Mouse (Mus musculus): Measurements from ENCODE around the gene Dalrd3. TPM values are rescaled to one million over a fixed set of nuclear protein-coding genes. Genes with fewer than 3 reads are reported as not detected.

Dalrd3 gene
- polyA plus RNA-seq, 1 experiment from 2014 or later = 200 TPM

DNA sequence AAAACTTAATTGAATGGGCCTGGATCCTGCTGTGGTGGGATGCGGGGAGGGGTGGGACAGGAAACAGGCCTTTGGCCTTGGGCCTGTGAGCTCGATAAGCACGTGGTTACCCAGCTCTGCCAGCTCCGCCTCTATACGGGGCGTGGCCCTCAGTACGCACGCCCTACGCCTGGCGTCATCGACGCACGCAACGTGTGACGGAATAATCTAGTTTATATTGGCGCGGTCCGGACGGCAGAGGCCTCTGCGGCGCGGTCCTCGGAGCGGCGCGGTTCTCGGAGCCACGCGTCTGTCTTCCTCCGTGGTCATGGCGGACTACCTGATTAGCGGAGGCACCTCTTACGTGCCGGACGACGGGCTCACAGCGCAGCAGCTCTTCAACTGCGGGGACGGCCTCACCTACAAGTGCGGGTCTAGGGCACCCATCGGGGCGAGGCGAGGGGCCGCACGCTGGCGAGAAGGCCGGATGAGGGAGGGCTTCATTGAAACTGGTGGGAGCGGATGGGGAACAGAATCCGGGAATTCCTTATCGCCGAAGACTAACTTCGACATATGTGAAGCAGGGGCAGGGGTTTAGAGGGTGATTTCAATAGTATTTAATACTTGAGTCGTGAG lies 9.4 kb upstream of the Dalrd3 start, which contains the start of gene Impdh2:
Gene Impdh2 (plus strand): TSS at position 60 of the 615 bp plus-strand sequence.
- Histone ChIP-seq H3K27me3 (ENCODE audit: insufficient read depth, low read length) (no peaks in the 10 kb centered on the region), H3K27ac (ENCODE audit: low read length) (peak within 1 kb of the TSS; percentile 73), H3K9me3 (ENCODE audit: low read length) (no peaks in the 10 kb centered on the region), H3K36me3 (ENCODE audit: insufficient read depth, low read length) (peaks cover 75% of the 10 kb centered on the region), H3K9ac (replicated peaks; ENCODE audit: low read length) (peak within 1 kb of the TSS; percentile 87), H3K4me3 (ENCODE audit: low read length) (peak within 1 kb of the TSS; percentile 71), H3K4me2 (replicated peaks; ENCODE audit: low read depth, low read length) (peak within 1 kb of the TSS; percentile 90), H3K4me1 (ENCODE audit: insufficient read depth, low read length) (peaks cover 10% of the 10 kb centered on the region)
- under 1% methylated on average over 52 of the region's 53 CpGs for WGBS
- peak; percentile 98 for ATAC-seq (ENCODE audit: low FRiP score, low TSS enrichment)

- no peak overlapping the region for H3K9ac ChIP-seq (replicated peaks; ENCODE audit: low read length)
- no peak overlapping the region for H3K27ac ChIP-seq (ENCODE audit: low read length)
- 92% methylated on average over 8 of the region's 8 CpGs for WGBS
- no peak for ATAC-seq (ENCODE audit: low FRiP score, low TSS enrichment)
- H3K36me3 ChIP-seq (ENCODE audit: insufficient read depth, low read length) = peaks cover 50% of the 10 kb centered on the region
- peaks cover 29% of the 10 kb centered on the region for H3K4me1 ChIP-seq (ENCODE audit: insufficient read depth, low read length)
- H3K27me3 ChIP-seq (ENCODE audit: insufficient read depth, low read length) = no peaks in the 10 kb centered on the region
- H3K4me2 ChIP-seq (replicated peaks; ENCODE audit: low read depth, low read length) = no peak overlapping the region
- no peak overlapping the region for H3K4me3 ChIP-seq (ENCODE audit: low read length)
- no peaks in the 10 kb centered on the region for H3K9me3 ChIP-seq (ENCODE audit: low read length)
These were observed 6.0 kb upstream of the Dalrd3 start for GRCm38 (mm10) chr9:108563671-108564070.

GRCm38 (mm10) chr9:108564131-108564530 lies 5.6 kb upstream of the Dalrd3 start:
- Histone ChIP-seq H3K4me3 (ENCODE audit: low read length) (no peak overlapping the region), H3K9me3 (ENCODE audit: low read length) (no peaks in the 10 kb centered on the region), H3K36me3 (ENCODE audit: insufficient read depth, low read length) (peaks cover 45% of the 10 kb centered on the region), H3K9ac (replicated peaks; ENCODE audit: low read length) (no peak overlapping the region), H3K27me3 (ENCODE audit: insufficient read depth, low read length) (no peaks in the 10 kb centered on the region), H3K27ac (ENCODE audit: low read length) (no peak overlapping the region), H3K4me2 (replicated peaks; ENCODE audit: low read depth, low read length) (no peak overlapping the region), H3K4me1 (ENCODE audit: insufficient read depth, low read length) (peaks cover 32% of the 10 kb centered on the region)
- 83% methylated on average over 7 of the region's 7 CpGs for WGBS
- ATAC-seq (ENCODE audit: low FRiP score, low TSS enrichment) = no peak

DNA sequence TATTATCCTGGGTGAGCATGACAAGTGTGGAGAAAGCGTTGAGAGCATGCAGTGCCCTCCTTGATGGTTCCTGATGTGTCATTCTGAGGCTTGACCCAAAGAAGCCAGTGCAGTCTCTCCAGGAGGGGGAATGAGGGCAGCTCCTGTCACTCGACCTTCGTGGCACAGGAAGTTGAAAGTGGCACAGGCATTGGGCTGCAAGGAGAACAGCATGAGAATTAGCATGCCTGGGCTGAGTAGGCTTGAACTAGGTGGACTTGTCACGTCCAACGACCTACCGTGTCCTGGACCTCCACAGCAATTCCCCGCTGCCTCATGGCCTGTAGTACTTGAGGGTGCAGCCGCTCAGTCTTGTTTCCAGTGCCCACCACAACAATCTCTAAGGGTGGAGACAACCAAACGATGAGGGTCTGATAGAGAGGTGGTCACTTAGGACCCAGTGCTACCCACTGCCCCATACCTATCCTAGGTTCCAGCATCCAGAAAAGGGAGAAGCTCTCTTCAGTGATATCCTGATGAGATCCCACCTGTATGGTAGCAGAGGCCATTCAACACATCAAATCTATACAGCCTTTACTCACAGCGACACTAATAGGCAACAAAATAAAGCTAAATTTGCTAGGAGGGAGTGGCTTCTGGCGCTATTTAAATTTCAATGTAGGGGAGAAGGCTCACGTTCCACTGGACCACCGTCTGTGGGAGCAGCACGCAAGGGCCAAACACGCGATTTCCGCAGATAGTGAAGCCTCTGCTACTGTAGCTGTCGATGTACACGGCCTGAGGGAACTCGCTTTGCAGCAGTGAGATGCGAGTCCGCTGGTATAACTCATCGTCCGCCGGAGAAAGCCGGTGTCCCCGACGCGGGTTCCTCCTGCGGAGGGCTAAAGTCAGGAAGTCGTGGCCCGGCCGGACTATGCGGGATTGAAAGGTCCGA lies 3.5 kb upstream of the Dalrd3 start:
- Histone ChIP-seq H3K9ac (replicated peaks; ENCODE audit: low read length) (peak overlapping the region; percentile 85), H3K36me3 (ENCODE audit: insufficient read depth, low read length) (peaks cover 44% of the 10 kb centered on the region), H3K27ac (ENCODE audit: low read length) (peak overlapping the region; percentile 96), H3K4me3 (ENCODE audit: low read length) (peak overlapping the region; percentile 86), H3K4me2 (replicated peaks; ENCODE audit: low read depth, low read length) (peak overlapping the region; percentile 100), H3K27me3 (ENCODE audit: insufficient read depth, low read length) (no peaks in the 10 kb centered on the region), H3K4me1 (ENCODE audit: insufficient read depth, low read length) (peaks cover 39% of the 10 kb centered on the region), H3K9me3 (ENCODE audit: low read length) (no peaks in the 10 kb centered on the region)
- WGBS = 9% methylated on average over 35 of the region's 35 CpGs
- no peak for ATAC-seq (ENCODE audit: low FRiP score, low TSS enrichment)

DNA sequence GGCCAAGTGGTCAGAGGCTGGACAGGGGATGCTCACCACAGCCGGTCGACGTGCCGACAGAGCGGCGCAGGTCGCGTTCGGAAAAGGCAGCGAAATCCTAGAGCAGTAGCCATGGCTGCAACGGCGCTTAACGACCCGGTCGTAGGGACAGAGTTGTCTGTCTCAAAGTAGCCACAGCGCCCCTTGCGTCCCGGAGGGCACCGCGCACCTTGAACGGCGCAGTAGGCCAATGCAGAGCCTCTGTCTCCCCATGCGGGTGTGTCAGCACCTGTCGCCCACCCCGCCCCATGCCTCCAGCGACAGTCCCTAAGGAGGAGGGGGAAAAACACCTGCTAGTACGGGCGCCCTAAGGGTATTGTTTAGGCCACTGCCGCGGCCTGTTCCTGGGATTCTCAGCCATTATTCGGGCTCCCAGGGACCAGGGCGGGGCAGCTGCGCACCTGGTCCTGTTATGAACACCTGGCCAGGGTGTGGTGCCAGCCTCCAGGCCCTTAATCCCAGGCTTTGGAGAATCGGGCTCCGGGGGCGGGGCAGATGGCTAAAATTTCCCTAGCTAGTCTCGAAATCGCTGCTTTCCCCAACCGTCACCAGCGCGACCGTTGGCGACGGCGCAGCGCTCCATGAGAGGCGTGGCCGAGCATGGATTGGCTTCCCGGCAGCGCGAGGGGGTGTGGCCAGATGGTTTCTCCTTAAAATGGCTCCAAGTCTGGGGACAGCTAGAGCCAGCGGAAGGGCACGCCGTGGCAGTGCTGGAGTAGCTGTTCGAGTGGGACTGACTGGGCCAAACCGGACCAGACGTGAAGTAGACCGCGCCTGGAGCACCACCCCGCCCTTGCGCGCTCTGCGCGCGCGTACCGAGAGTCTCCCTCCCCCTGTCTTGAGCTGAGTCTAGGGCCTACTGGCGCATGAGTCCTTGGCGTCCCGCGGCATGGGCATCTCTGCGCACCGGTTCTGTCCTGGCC lies 2.6 kb upstream of the Dalrd3 start, which contains the start of gene Ndufaf3:
Gene Ndufaf3 (minus strand): TSS at position 620 of the 962 bp plus-strand sequence.
- Histone ChIP-seq H3K4me1 (ENCODE audit: insufficient read depth, low read length) (peaks cover 32% of the 10 kb centered on the region), H3K27ac (ENCODE audit: low read length) (peak within 1 kb of the TSS; percentile 96), H3K36me3 (ENCODE audit: insufficient read depth, low read length) (peaks cover 46% of the 10 kb centered on the region), H3K27me3 (ENCODE audit: insufficient read depth, low read length) (no peaks in the 10 kb centered on the region), H3K9ac (replicated peaks; ENCODE audit: low read length) (peak within 1 kb of the TSS; percentile 85), H3K4me2 (replicated peaks; ENCODE audit: low read depth, low read length) (peak within 1 kb of the TSS; percentile 100), H3K9me3 (ENCODE audit: low read length) (no peaks in the 10 kb centered on the region), H3K4me3 (ENCODE audit: low read length) (peak within 1 kb of the TSS; percentile 86)
- peak; percentile 82 for ATAC-seq (ENCODE audit: low FRiP score, low TSS enrichment)
- under 1% methylated on average over 73 of the region's 73 CpGs for WGBS

DNA sequence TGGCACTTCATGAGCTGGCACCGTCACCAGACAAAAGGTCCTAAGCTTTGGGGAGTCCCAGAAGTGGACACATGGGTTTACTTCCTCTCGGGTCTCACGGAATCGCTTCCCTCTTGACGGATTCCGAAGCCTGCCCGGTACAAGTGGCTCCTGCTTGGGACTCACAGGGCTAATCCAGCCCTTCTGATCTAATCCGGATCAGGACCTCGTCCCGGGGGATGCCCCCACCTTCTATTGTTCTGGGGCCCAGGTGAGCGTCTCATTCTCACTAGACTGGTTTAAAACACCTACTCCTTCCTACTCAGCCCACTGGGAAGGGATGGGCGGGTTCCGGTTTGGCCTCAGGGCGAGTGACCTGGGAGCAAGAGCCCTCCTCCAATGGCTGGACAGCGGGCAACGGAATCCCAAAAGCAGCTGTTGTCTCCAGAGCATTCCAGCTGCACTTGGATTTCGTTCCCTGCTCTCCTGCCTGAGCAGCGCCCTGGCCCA lies 1.7 kb upstream of the Dalrd3 start:
- Histone ChIP-seq H3K4me2 (replicated peaks; ENCODE audit: low read depth, low read length) (peak overlapping the region; percentile 100), H3K4me1 (ENCODE audit: insufficient read depth, low read length) (peaks cover 32% of the 10 kb centered on the region), H3K36me3 (ENCODE audit: insufficient read depth, low read length) (peaks cover 49% of the 10 kb centered on the region), H3K27me3 (ENCODE audit: insufficient read depth, low read length) (no peaks in the 10 kb centered on the region), H3K27ac (ENCODE audit: low read length) (peak overlapping the region; percentile 96), H3K9me3 (ENCODE audit: low read length) (no peaks in the 10 kb centered on the region), H3K9ac (replicated peaks; ENCODE audit: low read length) (peak overlapping the region; percentile 85), H3K4me3 (ENCODE audit: low read length) (peak overlapping the region; percentile 86)
- ATAC-seq (ENCODE audit: low FRiP score, low TSS enrichment) = no peak
- WGBS = 9% methylated on average over 18 of the region's 18 CpGs

DNA sequence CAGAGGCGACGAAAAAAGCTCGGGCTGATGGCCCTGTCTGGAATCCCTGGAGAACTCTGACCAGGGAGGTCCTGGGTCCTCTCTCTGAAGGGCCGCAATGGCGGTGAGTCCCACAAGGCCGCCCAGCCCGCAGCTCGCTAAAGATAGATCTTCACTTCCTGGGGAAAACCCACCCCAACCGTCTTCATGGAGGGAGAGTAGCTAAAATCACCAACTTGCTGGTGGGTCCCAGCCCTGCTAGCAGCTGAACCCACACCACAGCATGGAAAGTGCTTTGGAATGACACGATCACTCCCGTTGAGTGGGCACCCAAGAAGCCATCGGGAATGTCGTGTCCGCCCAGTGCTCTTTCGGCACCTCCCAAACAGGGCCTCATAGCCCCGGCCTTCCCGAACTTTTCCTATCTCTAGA lies 1.2 kb upstream of the Dalrd3 start:
- Histone ChIP-seq H3K4me2 (replicated peaks; ENCODE audit: low read depth, low read length) (peak overlapping the region; percentile 100), H3K27me3 (ENCODE audit: insufficient read depth, low read length) (no peaks in the 10 kb centered on the region), H3K9me3 (ENCODE audit: low read length) (no peaks in the 10 kb centered on the region), H3K9ac (replicated peaks; ENCODE audit: low read length) (peak overlapping the region; percentile 85), H3K36me3 (ENCODE audit: insufficient read depth, low read length) (peaks cover 49% of the 10 kb centered on the region), H3K27ac (ENCODE audit: low read length) (peak overlapping the region; percentile 96), H3K4me3 (ENCODE audit: low read length) (peak overlapping the region; percentile 86), H3K4me1 (ENCODE audit: insufficient read depth, low read length) (peaks cover 32% of the 10 kb centered on the region)
- 78% methylated on average over 17 of the region's 17 CpGs for WGBS
- ATAC-seq (ENCODE audit: low FRiP score, low TSS enrichment) = no peak

DNA sequence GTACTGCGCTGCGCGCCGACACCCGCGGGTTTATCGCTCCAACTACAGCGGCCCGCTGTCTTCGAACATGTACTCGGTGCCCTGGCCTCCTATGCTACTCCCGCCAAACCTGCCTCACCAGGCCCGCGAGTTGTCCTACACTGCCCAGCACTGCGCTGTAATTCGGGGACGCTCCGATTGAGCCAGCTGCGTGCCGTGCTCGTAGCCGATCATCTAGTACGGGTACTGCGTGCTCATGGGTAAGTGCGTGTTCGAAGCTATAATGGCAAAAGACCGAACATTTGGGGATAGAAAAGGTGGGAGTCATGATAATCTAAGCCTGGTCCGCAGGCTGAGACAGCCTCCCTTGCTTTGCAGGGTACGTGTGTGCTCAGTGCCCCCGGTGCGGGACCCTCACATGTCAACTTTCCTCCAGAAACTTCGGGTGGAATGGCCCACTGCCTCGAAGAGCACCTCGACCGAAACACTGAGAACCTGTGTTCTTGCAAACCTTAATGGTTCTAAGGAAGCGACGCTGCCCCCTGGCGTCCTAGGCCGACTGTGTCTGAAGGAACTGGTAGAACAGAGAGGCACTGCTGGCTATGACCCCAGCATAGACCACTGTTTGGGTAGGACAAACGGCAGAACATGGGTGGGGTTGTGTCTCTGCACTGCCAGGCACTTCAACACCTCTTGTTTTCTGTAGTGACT lies 666 bp downstream of the Dalrd3 start:
- Histone ChIP-seq H3K27me3 (ENCODE audit: insufficient read depth, low read length) (no peaks in the 10 kb centered on the region), H3K4me2 (replicated peaks; ENCODE audit: low read depth, low read length) (peak overlapping the region; percentile 94), H3K4me3 (ENCODE audit: low read length) (peak overlapping the region; percentile 64), H3K9ac (replicated peaks; ENCODE audit: low read length) (peak overlapping the region; percentile 74), H3K9me3 (ENCODE audit: low read length) (no peaks in the 10 kb centered on the region), H3K4me1 (ENCODE audit: insufficient read depth, low read length) (peaks cover 36% of the 10 kb centered on the region), H3K27ac (ENCODE audit: low read length) (peak overlapping the region; percentile 29), H3K36me3 (ENCODE audit: insufficient read depth, low read length) (peaks cover 37% of the 10 kb centered on the region)
- peak; percentile 3; the same call in 1 of the 2 replicates for ATAC-seq (ENCODE audit: low FRiP score, low TSS enrichment)
- WGBS = under 1% methylated on average over 40 of the region's 40 CpGs

Measured in kidney, embryonic 16.5 days (tissue).